Mouse (Mus musculus): ENCODE data around the gene Aldh16a1. TPM values are rescaled to one million over a fixed set of nuclear protein-coding genes. Genes with fewer than 3 reads are reported as not detected.

The Aldh16a1 gene
- total and polyA plus RNA-seq, 3 experiments: 26.3 to 110 (median 33.8) TPM

GRCm38 (mm10) chr7:45167761-45168445 is 13.5 kb upstream of the Aldh16a1 start:
- Histone ChIP-seq H3K9me3 (replicated peaks) (peaks cover 25% of the 10 kb centered on the region), H3K36me3 (replicated peaks) (no peaks in the 10 kb centered on the region), H3K4me3 (ENCODE audit: low read depth, low read length) (no peak overlapping the region), H3K4me1 (ENCODE audit: insufficient read depth, low read depth, low read length) (peaks cover 23% of the 10 kb centered on the region), H3K27me3 (ENCODE audit: insufficient read depth, low read length) (peaks cover 66% of the 10 kb centered on the region)
- ATAC-seq (ENCODE audit: extremely low read depth, insufficient number of reproducible peaks, low FRiP score, poor library complexity, severe bottlenecking) (no peak), DNase-seq (ENCODE audit: low spot score) (no peak)
- no peak for TF ChIP-seq CTCF (IDR thresholded peaks at IDR 0.05; ENCODE audit: low read depth, low read length)
- no peak for TF ChIP-seq TAL1 (conservative IDR thresholded peaks at IDR 0.05; ENCODE audit: low read depth, low read length)
- TF ChIP-seq POLR2AphosphoS5 (IDR thresholded peaks at IDR 0.05; ENCODE audit: insufficient replicate concordance, low read depth, low read length): no peak
- no peak for TF ChIP-seq GATA2 (IDR thresholded peaks at IDR 0.05; ENCODE audit: borderline replicate concordance, low read depth, low read length)
- no peak for TF ChIP-seq GATA1 (IDR thresholded peaks at IDR 0.05; ENCODE audit: borderline replicate concordance, low read length)

DNA sequence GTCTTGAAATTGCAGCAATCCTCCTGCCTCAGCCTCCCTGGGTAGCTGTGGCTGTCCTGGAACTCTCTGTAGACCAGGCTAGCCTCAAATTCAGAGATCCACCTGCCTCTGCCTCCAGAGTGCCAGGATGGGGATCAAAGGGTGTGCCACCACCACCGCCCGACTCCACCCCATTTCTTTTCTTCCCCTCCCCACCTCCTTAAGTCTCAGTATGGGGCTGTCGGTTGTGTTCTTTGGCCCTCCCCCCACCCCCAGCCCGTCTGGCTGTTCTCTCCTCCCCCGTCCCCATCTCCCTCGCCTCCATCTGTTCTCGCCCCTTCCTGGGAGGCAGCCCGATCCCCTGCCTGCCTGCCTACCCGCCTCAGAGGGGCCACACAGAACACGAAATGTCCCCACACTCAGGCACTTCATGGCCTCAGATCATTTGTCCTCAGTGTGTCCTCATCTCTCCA is 12.6 kb upstream of the Aldh16a1 start:
- no peak for TF ChIP-seq POLR2AphosphoS5 (IDR thresholded peaks at IDR 0.05; ENCODE audit: insufficient replicate concordance, low read depth, low read length)
- ATAC-seq (ENCODE audit: extremely low read depth, insufficient number of reproducible peaks, low FRiP score, poor library complexity, severe bottlenecking) (no peak), DNase-seq (ENCODE audit: low spot score) (no peak)
- Histone ChIP-seq H3K36me3 (replicated peaks) (no peaks in the 10 kb centered on the region), H3K4me3 (ENCODE audit: low read depth, low read length) (no peak overlapping the region), H3K4me1 (ENCODE audit: insufficient read depth, low read depth, low read length) (peaks cover 29% of the 10 kb centered on the region), H3K9me3 (replicated peaks) (peaks cover 25% of the 10 kb centered on the region), H3K27me3 (ENCODE audit: insufficient read depth, low read length) (peaks cover 69% of the 10 kb centered on the region)

DNA sequence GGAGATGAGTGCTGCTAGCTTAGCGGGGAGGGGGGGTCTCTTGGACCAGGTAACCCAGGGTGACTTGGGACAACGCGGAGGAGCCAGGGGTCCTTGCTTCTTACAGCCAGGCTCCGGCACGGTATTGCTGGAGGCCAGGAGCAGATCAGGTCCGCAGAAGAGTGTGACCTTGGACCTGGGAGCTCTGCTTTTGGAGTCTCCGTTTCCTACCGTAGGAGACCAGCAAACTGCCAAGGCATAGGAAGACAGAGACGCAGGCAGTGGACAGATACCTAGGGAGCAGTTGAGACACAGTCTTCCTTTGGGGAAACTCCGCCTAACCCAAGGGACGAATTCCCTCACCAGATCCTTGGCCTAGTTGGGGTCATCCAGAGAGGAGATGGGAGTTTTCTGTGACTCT is 11.3 kb upstream of the Aldh16a1 start:
- Histone ChIP-seq H3K4me3 (ENCODE audit: low read depth, low read length) (no peak overlapping the region), H3K4me1 (ENCODE audit: insufficient read depth, low read depth, low read length) (peaks cover 31% of the 10 kb centered on the region), H3K36me3 (replicated peaks) (peaks cover 5% of the 10 kb centered on the region), H3K9me3 (replicated peaks) (peaks cover 20% of the 10 kb centered on the region), H3K27me3 (ENCODE audit: insufficient read depth, low read length) (peaks cover 66% of the 10 kb centered on the region)
- TF ChIP-seq CTCF (IDR thresholded peaks at IDR 0.05; ENCODE audit: low read depth, low read length) (no peak), TAL1 (conservative IDR thresholded peaks at IDR 0.05; ENCODE audit: low read depth, low read length) (no peak), POLR2AphosphoS5 (IDR thresholded peaks at IDR 0.05; ENCODE audit: insufficient replicate concordance, low read depth, low read length) (no peak), GATA1 (IDR thresholded peaks at IDR 0.05; ENCODE audit: borderline replicate concordance, low read length) (no peak), GATA2 (IDR thresholded peaks at IDR 0.05; ENCODE audit: borderline replicate concordance, low read depth, low read length) (no peak)
- ATAC-seq (ENCODE audit: extremely low read depth, insufficient number of reproducible peaks, low FRiP score, poor library complexity, severe bottlenecking): no peak
- no peak for DNase-seq (ENCODE audit: low spot score)

- no peak overlapping the region for H3K4me3 ChIP-seq (ENCODE audit: low read depth, low read length)
- H3K27me3 ChIP-seq (ENCODE audit: insufficient read depth, low read length): peaks cover 61% of the 10 kb centered on the region
- peaks cover 31% of the 10 kb centered on the region for H3K4me1 ChIP-seq (ENCODE audit: insufficient read depth, low read depth, low read length)
- no peak for ATAC-seq (ENCODE audit: extremely low read depth, insufficient number of reproducible peaks, low FRiP score, poor library complexity, severe bottlenecking)
- no peak for TF ChIP-seq GATA1 (IDR thresholded peaks at IDR 0.05; ENCODE audit: borderline replicate concordance, low read length)
- no peak for TF ChIP-seq TAL1 (conservative IDR thresholded peaks at IDR 0.05; ENCODE audit: low read depth, low read length)
- TF ChIP-seq CTCF (IDR thresholded peaks at IDR 0.05; ENCODE audit: low read depth, low read length): no peak
- TF ChIP-seq POLR2AphosphoS5 (IDR thresholded peaks at IDR 0.05; ENCODE audit: insufficient replicate concordance, low read depth, low read length): no peak
- no peak for TF ChIP-seq GATA2 (IDR thresholded peaks at IDR 0.05; ENCODE audit: borderline replicate concordance, low read depth, low read length)
- peaks cover 14% of the 10 kb centered on the region for H3K36me3 ChIP-seq (replicated peaks)
- H3K9me3 ChIP-seq (replicated peaks): peaks cover 12% of the 10 kb centered on the region
- no peak for DNase-seq (ENCODE audit: low spot score)
Measured at GRCm38 (mm10) chr7:45164833-45165232, 10.4 kb upstream of the Aldh16a1 start.

DNA sequence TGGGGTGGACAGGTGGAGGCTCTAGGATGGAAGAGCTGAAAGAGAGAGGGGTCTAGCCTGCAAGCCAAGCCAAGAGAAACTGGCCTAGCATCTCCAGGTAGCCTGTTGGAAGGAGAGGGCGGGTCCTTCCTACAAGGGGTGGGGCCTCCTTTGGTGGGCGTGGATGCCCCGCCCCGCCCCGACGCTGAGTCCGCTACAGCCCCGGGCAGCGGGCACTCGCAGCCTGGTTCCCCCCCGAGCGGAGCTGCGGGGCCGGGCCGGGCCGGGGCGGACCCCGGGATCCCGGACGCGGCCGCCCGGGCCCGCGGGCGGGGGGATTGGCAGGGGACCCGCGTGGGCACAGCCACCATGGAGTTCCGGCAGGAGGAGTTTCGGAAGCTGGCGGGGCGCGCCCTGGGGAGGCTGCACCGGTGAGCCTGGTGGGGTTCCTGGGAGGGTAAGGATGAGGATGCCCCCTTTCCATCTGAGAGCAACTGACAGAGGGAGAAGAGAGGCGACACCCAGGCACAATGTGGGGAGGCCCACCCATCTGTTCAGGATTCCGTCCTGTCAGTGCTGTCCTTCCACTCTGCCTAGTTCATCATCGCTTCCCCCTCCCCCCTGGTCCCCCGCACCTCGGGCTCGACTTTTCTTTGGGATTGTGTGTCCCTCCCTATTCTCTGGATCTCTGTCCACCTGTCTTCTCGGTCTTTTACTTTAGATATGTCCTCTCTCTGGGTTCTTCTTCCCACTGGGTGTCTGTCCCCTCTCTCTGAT is 9.5 kb upstream of the Aldh16a1 start, which contains the start of gene Slc17a7:
Gene Slc17a7, plus strand, starts transcription at position 215 of the 756 bp plus-strand sequence.
- Histone ChIP-seq H3K9me3 (replicated peaks) (peaks cover 5% of the 10 kb centered on the region), H3K27me3 (ENCODE audit: insufficient read depth, low read length) (peaks cover 61% of the 10 kb centered on the region), H3K4me1 (ENCODE audit: insufficient read depth, low read depth, low read length) (peaks cover 31% of the 10 kb centered on the region), H3K36me3 (replicated peaks) (peaks cover 23% of the 10 kb centered on the region), H3K4me3 (ENCODE audit: low read depth, low read length) (peak within 1 kb of the TSS; percentile 60)
- ATAC-seq (ENCODE audit: extremely low read depth, insufficient number of reproducible peaks, low FRiP score, poor library complexity, severe bottlenecking) (no peak), DNase-seq (ENCODE audit: low spot score) (no peak)
- TF ChIP-seq CTCF (IDR thresholded peaks at IDR 0.05; ENCODE audit: low read depth, low read length) (no peak), TAL1 (conservative IDR thresholded peaks at IDR 0.05; ENCODE audit: low read depth, low read length) (no peak), GATA2 (IDR thresholded peaks at IDR 0.05; ENCODE audit: borderline replicate concordance, low read depth, low read length) (no peak), GATA1 (IDR thresholded peaks at IDR 0.05; ENCODE audit: borderline replicate concordance, low read length) (no peak), POLR2AphosphoS5 (IDR thresholded peaks at IDR 0.05; ENCODE audit: insufficient replicate concordance, low read depth, low read length) (no peak)

DNA sequence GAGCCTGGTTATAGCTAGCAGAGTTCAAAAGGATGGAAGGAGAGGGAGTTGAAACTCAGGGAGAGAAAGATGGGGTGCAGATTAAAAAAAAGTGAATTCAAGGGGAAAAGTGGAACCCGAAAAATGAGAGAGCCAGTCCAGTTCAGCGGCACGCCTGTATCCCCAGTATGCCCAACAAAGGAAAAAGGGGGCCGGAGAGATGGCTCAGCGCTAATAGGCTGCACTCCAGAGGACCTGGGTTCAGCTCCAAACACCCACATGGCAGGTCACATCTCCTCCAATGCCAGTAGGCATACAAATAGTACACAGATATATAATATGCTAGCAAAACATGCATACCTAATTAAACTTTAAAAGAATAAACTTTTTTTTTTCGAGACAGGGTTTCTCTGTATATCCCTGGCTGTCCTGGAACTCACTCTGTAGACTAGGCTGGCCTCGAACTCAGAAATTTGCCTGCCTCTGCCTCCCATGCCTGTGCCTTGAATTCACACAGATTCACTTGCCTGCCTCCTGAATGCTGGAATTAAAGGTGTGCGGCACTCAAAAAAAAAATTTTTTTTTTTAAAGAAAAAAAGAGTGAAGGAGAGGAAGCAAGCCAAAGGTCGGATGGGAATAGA is 8.7 kb upstream of the Aldh16a1 start:
- ATAC-seq (ENCODE audit: extremely low read depth, insufficient number of reproducible peaks, low FRiP score, poor library complexity, severe bottlenecking) (no peak), DNase-seq (ENCODE audit: low spot score) (no peak)
- TF ChIP-seq POLR2AphosphoS5 (IDR thresholded peaks at IDR 0.05; ENCODE audit: insufficient replicate concordance, low read depth, low read length) (no peak), GATA1 (IDR thresholded peaks at IDR 0.05; ENCODE audit: borderline replicate concordance, low read length) (no peak), GATA2 (IDR thresholded peaks at IDR 0.05; ENCODE audit: borderline replicate concordance, low read depth, low read length) (no peak), CTCF (IDR thresholded peaks at IDR 0.05; ENCODE audit: low read depth, low read length) (no peak), TAL1 (conservative IDR thresholded peaks at IDR 0.05; ENCODE audit: low read depth, low read length) (no peak)
- H3K9me3 ChIP-seq (replicated peaks): no peaks in the 10 kb centered on the region
- H3K4me3 ChIP-seq (ENCODE audit: low read depth, low read length): no peak overlapping the region
- H3K36me3 ChIP-seq (replicated peaks): peaks cover 31% of the 10 kb centered on the region
- H3K27me3 ChIP-seq (ENCODE audit: insufficient read depth, low read length): peaks cover 54% of the 10 kb centered on the region
- H3K4me1 ChIP-seq (ENCODE audit: insufficient read depth, low read depth, low read length): peaks cover 33% of the 10 kb centered on the region
